Mouse (Mus musculus) E14TG2a.4 (cell line): ENCODE measurements around the gene Tnk2.

Experiments used
- CTCF ChIP-seq: conservative IDR thresholded peaks from 2 replicates; pipeline ENCODE4 v1.5.1; 2014; ENCODE audit warnings: low read length
- NANOG ChIP-seq: IDR thresholded peaks from 2 replicates; pipeline ENCODE4 v1.6.1; 2014; ENCODE audit warnings: borderline replicate concordance, low read length, mixed read lengths

GRCm38 (mm10) chr16:32635314-32635713 lies 8.4 kb upstream of the Tnk2 start:
- TF ChIP-seq CTCF (peak; percentile 37), NANOG (no peak)
